Mouse (Mus musculus) lung, embryonic 16.5 days (tissue): ENCODE data around the gene Ppm1g. TPM values are rescaled to one million over a fixed set of nuclear protein-coding genes. Genes with fewer than 3 reads are reported as not detected.

ENCODE experiments used
- ATAC-seq: fragments of 200-750 bp; cut with Nextera tagmentation; 2 replicates; pipeline ENCODE4 v1.8.0; 2017; ENCODE audit warnings: low read depth, mild to moderate bottlenecking, moderate library complexity
- H3K27ac ChIP-seq: fragments of 300-500 bp; sonication (generic); 2 replicates; pipeline ENCODE4 v1.5.1; 2014; ENCODE audit warnings: mild to moderate bottlenecking, control low read depth, low read length
- H3K27me3 ChIP-seq: fragments of 300-500 bp; sonication (generic); 2 replicates; pipeline ENCODE4 v1.6.1; 2014; ENCODE audit warnings: low read depth, low read length, mixed read lengths; ENCODE audit not compliant: control insufficient read depth, insufficient read depth
- H3K36me3 ChIP-seq: fragments of 300-500 bp; sonication (generic); 2 replicates; pipeline ENCODE4 v1.6.1; 2014; ENCODE audit warnings: low read length; ENCODE audit not compliant: control insufficient read depth, insufficient read depth
- H3K4me1 ChIP-seq: fragments of 300-500 bp; sonication (generic); replicated peaks from 2 replicates; pipeline ENCODE4 v1.6.1; 2014; ENCODE audit warnings: low read length, mixed read lengths; ENCODE audit not compliant: control insufficient read depth, insufficient read depth
- H3K4me2 ChIP-seq: fragments of 300-500 bp; sonication (generic); 2 replicates; pipeline ENCODE4 v1.6.1; 2014; ENCODE audit warnings: low read depth, low read length, control low read depth
- H3K4me3 ChIP-seq: fragments of 300-500 bp; sonication (generic); 2 replicates; pipeline ENCODE4 v1.5.1; 2014; ENCODE audit warnings: mild to moderate bottlenecking, low read length, control low read depth
- H3K9ac ChIP-seq: fragments of 300-500 bp; sonication (generic); 2 replicates; pipeline ENCODE4 v1.6.1; 2014; ENCODE audit warnings: low read length, control low read depth
- H3K9me3 ChIP-seq: fragments of 300-500 bp; sonication (generic); 2 replicates; pipeline ENCODE4 v1.6.1; 2016; ENCODE audit warnings: low read length; ENCODE audit not compliant: control insufficient read depth
- WGBS: fragments of 180-500 bp; shearing (Covaris S2); extraction: QIAGEN DNeasy Blood & Tissue Kit; methylation state at CpG from one replicate; pipeline ENCODE4 v1.1.7; 2014; 5-methylcytosine and 5-hydroxymethylcytosine counted together
- polyA plus RNA-seq: library from polyadenylated mRNA; unstranded; fragments of >200 nt; fragmentation: Nextera tagmentation; extraction: Ambion mirVana; gene quantifications from 2 replicates; pipeline ENCODE4 v1.2.1, GENCODE M21; 2015

Gene Ppm1g
- polyA plus RNA-seq, 1 experiment from 2014 or later, result 126 TPM

DNA sequence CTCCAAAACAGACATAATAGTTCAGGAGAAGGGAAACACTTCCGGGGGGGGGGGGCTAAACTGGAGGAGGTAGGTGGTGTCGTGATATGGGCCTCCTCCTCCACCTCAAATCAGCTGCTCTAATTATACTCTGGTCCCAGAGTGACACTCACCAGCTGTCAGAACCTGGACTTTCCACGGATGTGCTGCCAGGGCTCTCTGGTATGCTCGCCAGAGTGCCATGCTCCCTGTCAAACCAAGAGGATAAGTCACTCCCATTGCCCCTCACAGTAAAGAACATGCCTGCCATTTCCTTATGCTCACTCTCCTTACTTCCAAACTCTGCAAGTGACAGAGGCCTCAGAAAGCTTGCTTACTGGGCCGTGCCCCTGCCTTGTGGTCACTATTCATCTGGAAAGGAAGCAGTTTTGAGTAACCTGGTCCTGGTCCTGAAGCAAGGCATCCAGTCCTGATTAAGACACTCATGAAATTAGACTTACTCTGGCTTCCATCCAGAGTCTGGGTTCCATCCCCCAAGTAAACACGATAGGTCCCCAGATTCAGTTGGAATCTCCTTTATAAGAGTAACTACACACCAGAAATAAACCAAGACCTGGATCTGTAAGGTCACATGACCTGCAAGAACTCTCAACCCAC, 66.9 kb downstream of the Ppm1g start:
- Histone ChIP-seq H3K27ac (peak overlapping the region; percentile 75; the same call in 1 of the 2 replicates), H3K36me3 (peaks cover 18% of the 10 kb centered on the region), H3K4me1 (peaks cover 5% of the 10 kb centered on the region), H3K9ac (peak overlapping the region; percentile 81), H3K4me3 (peak overlapping the region; percentile 72), H3K9me3 (no peaks in the 10 kb centered on the region), H3K4me2 (peak overlapping the region; percentile 80), H3K27me3 (no peaks in the 10 kb centered on the region)
- peak; percentile 20 for ATAC-seq
- 25% methylated on average over 6 of the region's 6 CpGs for WGBS

Other genes with a start within 250 kb of the Ppm1g start
- gene Atraid, start 172.4 kb downstream of the Ppm1g start, polyA plus RNA-seq, result 170 and 172 TPM in 2 replicates
- gene Slc5a6, start 171.8 kb downstream of the Ppm1g start, polyA plus RNA-seq, result 6.1 and 8.2 TPM in 2 replicates
- gene Cad, start 165.9 kb downstream of the Ppm1g start, polyA plus RNA-seq, result 19.8 and 23.7 TPM in 2 replicates
- gene Dnajc5g, start 114.4 kb downstream of the Ppm1g start, polyA plus RNA-seq, result not detected in 2 replicates
- 0.25 and 0.54 TPM in 2 replicates for gene Slc30a3, start 112.5 kb downstream of the Ppm1g start, polyA plus RNA-seq
- 0.65 and 2.3 TPM in 2 replicates for gene Trim54, start 104.0 kb downstream of the Ppm1g start, polyA plus RNA-seq
- not detected in 2 replicates for gene Ucn, start 81.9 kb downstream of the Ppm1g start, polyA plus RNA-seq
- gene Mpv17, start 66.4 kb downstream of the Ppm1g start, polyA plus RNA-seq, result 59.0 and 61.3 TPM in 2 replicates
- gene Gm29609, start 40.8 kb downstream of the Ppm1g start, polyA plus RNA-seq, result 1.5 and 1.9 TPM in 2 replicates
- 72.4 and 78.2 TPM in 2 replicates for gene Gtf3c2, start 40.5 kb downstream of the Ppm1g start, polyA plus RNA-seq
- gene Snx17, start 27.5 kb downstream of the Ppm1g start, polyA plus RNA-seq, result 144 and 145 TPM in 2 replicates
- 58.9 and 64.2 TPM in 2 replicates for gene Eif2b4, start 27.3 kb downstream of the Ppm1g start, polyA plus RNA-seq
- 5.8 and 6.6 TPM in 2 replicates for gene Zfp513, start 18.4 kb downstream of the Ppm1g start, polyA plus RNA-seq
- gene Nrbp1, start 20.2 kb upstream of the Ppm1g start, polyA plus RNA-seq, result 152 and 162 TPM in 2 replicates
- gene Gm9970, start 20.5 kb upstream of the Ppm1g start, polyA plus RNA-seq, result 0.57 and 0.60 TPM in 2 replicates
- 38.9 and 40.8 TPM in 2 replicates for gene Krtcap3, start 31.0 kb upstream of the Ppm1g start, polyA plus RNA-seq
- gene Ift172, start 70.4 kb upstream of the Ppm1g start, polyA plus RNA-seq, result 41.6 and 44.3 TPM in 2 replicates
- 28.7 and 34.5 TPM in 2 replicates for gene Fndc4, start 75.4 kb upstream of the Ppm1g start, polyA plus RNA-seq
- 0.38 and 1.0 TPM in 2 replicates for gene Gckr, start 76.8 kb upstream of the Ppm1g start, polyA plus RNA-seq
- gene Zfp512, start 231.7 kb upstream of the Ppm1g start, polyA plus RNA-seq, result 44.7 and 51.1 TPM in 2 replicates